Mouse (Mus musculus) myocyte (in vitro differentiated cells): ENCODE results near the gene Rpl10a.

Experiments
- E2F4 ChIP-seq: IDR thresholded peaks from one replicate; pipeline ENCODE4 v1.6.1; 2011; ENCODE audit warnings: mild to moderate bottlenecking, control low read depth, moderate library complexity; ENCODE audit not compliant: insufficient read depth
- MAX ChIP-seq: IDR thresholded peaks from one replicate; pipeline ENCODE4 v1.6.1; 2011; ENCODE audit warnings: low read depth, mild to moderate bottlenecking, control low read depth
- MYOD1 ChIP-seq, 3 experiments: IDR thresholded peaks; one replicate each; pipeline ENCODE4 v1.6.1; 2011; ENCODE audit warnings: control low read depth in 2 of 3, low read depth in 2 of 3, mild to moderate bottlenecking in 2 of 3, moderate library complexity in 1 of 3; ENCODE audit not compliant: insufficient read length in 2 of 3, control insufficient read depth in 1 of 3
- MYOG ChIP-seq, 3 experiments: IDR thresholded peaks; one replicate each; pipeline ENCODE4 v1.6.1; 2011; ENCODE audit warnings: control low read depth in 2 of 3, low read depth in 2 of 3, mild to moderate bottlenecking in 2 of 3; ENCODE audit not compliant: insufficient read length in 2 of 3, control insufficient read depth in 1 of 3, insufficient read depth in 1 of 3
- POLR2A ChIP-seq: IDR thresholded peaks from one replicate; pipeline ENCODE4 v1.6.1; 2011; ENCODE audit warnings: low read depth, mild to moderate bottlenecking, control low read depth, moderate library complexity; ENCODE audit not compliant: insufficient read length
- REST ChIP-seq: IDR thresholded peaks from one replicate; pipeline ENCODE4 v1.6.1; 2011; ENCODE audit warnings: mild to moderate bottlenecking, control low read depth, moderate library complexity; ENCODE audit not compliant: insufficient read depth, insufficient read length
- SRF ChIP-seq: IDR thresholded peaks from one replicate; pipeline ENCODE4 v1.6.1; 2011; ENCODE audit warnings: low read depth; ENCODE audit not compliant: control insufficient read depth, insufficient read length
- TCF3 ChIP-seq: IDR thresholded peaks from one replicate; pipeline ENCODE4 v1.6.1; 2011; ENCODE audit warnings: low read depth, control low read depth; ENCODE audit not compliant: insufficient read length
- USF1 ChIP-seq: IDR thresholded peaks from one replicate; pipeline ENCODE4 v1.6.1; 2011; ENCODE audit warnings: low read depth, mild to moderate bottlenecking, control low read depth, moderate library complexity

GRCm38 (mm10) chr17:28349901-28350465 is 21.7 kb downstream of the Rpl10a start:
- TF ChIP-seq REST, result no peak
- no peak for TF ChIP-seq TCF3
- TF ChIP-seq POLR2A, result peak; percentile 44
- no peak for TF ChIP-seq E2F4
- TF ChIP-seq USF1, result no peak
- no peak for TF ChIP-seq MAX
- TF ChIP-seq SRF, result no peak
- no peak for TF ChIP-seq MYOD1 (IDR thresholded peaks at IDR 0.05; ENCODE audit: control insufficient read depth in 1 of 3, insufficient read length in 2 of 3, low read depth in 2 of 3)
- no peak for TF ChIP-seq MYOG (IDR thresholded peaks at IDR 0.05; ENCODE audit: control insufficient read depth in 1 of 3, insufficient read depth in 1 of 3, insufficient read length in 2 of 3, low read depth in 2 of 3)
